Mouse (Mus musculus): ENCODE measurements around the gene Cep57l1. TPM values are rescaled to one million over a fixed set of nuclear protein-coding genes. Genes with fewer than 3 reads are reported as not detected.

The Cep57l1 gene
- total and polyA plus RNA-seq, 3 experiments: 16.7 to 19.2 TPM; not detected in 1

GRCm38 (mm10) chr10:41677396-41677795, 132.3 kb downstream of the Cep57l1 start:
- Histone ChIP-seq H3K9me3 (replicated peaks; ENCODE audit: insufficient read depth, low read length) (no peaks in the 10 kb centered on the region), H3K4me1 (ENCODE audit: control insufficient read depth in 1 of 2, insufficient read depth in 2 of 2, low read length in 2 of 2) (no peaks in the 10 kb centered on the region), H3K36me3 (ENCODE audit: control insufficient read depth in 1 of 2, insufficient read depth in 2 of 2, low read length in 2 of 2) (no peaks in the 10 kb centered on the region), H3K4me3 (ENCODE audit: control insufficient read depth in 1 of 2, insufficient read depth in 1 of 2, low read depth in 2 of 2, low read length in 2 of 2) (no peak overlapping the region), H3K27me3 (ENCODE audit: control insufficient read depth in 1 of 2, insufficient read depth in 2 of 2, low read length in 2 of 2) (peaks cover 0 to 2% of the 10 kb centered on the region in 2 experiments; a peak in 3 of 4 replicates), H3K9ac (ENCODE audit: control insufficient read depth, low read depth, low read length, poor library complexity, severe bottlenecking) (no peak overlapping the region), H3K27ac (ENCODE audit: control insufficient read depth, low read depth, low read length) (no peak overlapping the region), H3K79me2 (ENCODE audit: control insufficient read depth, insufficient read depth, low read length, poor library complexity) (no peaks in the 10 kb centered on the region)
- DNase-seq (ENCODE audit: low read depth, low spot score): no peak
- no peak for TF ChIP-seq MAZ (IDR thresholded peaks at IDR 0.05; ENCODE audit: low read depth, low read length)
- TF ChIP-seq MXI1 (IDR thresholded peaks at IDR 0.05; ENCODE audit: low read depth, low read length): no peak
- TF ChIP-seq CTCF (IDR thresholded peaks at IDR 0.05 in 2 of 3, conservative IDR thresholded peaks at IDR 0.05 in 1 of 3; ENCODE audit: control insufficient read depth in 1 of 3, insufficient read depth in 1 of 3, low read depth in 2 of 3, low read length in 3 of 3, poor library complexity in 1 of 3, severe bottlenecking in 1 of 3): no peak
- TF ChIP-seq JUND (IDR thresholded peaks at IDR 0.05; ENCODE audit: low read depth, low read length): no peak
- no peak for TF ChIP-seq GATA1 (IDR thresholded peaks at IDR 0.05; ENCODE audit: low read depth, low read length)
- TF ChIP-seq POLR2A (IDR thresholded peaks at IDR 0.05; ENCODE audit: control insufficient read depth in 1 of 2, insufficient read depth in 1 of 2, low read depth in 1 of 2, low read length in 2 of 2, poor library complexity in 1 of 2): no peak
- TF ChIP-seq BHLHE40 (IDR thresholded peaks at IDR 0.05; ENCODE audit: borderline replicate concordance, low read depth, low read length): no peak
- TF ChIP-seq ZKSCAN1 (IDR thresholded peaks at IDR 0.05; ENCODE audit: low read depth, low read length): no peak
- TF ChIP-seq SMC3 (IDR thresholded peaks at IDR 0.05; ENCODE audit: low read depth, low read length): no peak
- TF ChIP-seq NELFE (IDR thresholded peaks at IDR 0.05; ENCODE audit: low read depth, low read length): no peak
- TF ChIP-seq ETS1 (IDR thresholded peaks at IDR 0.05; ENCODE audit: low read depth, low read length): no peak

- Histone ChIP-seq H3K79me2 (ENCODE audit: control insufficient read depth, insufficient read depth, low read length, poor library complexity) (no peaks in the 10 kb centered on the region), H3K27ac (ENCODE audit: control insufficient read depth, low read depth, low read length) (no peak overlapping the region), H3K4me3 (ENCODE audit: control insufficient read depth in 1 of 2, insufficient read depth in 1 of 2, low read depth in 2 of 2, low read length in 2 of 2) (no peak overlapping the region), H3K9ac (ENCODE audit: control insufficient read depth, low read depth, low read length, poor library complexity, severe bottlenecking) (no peak overlapping the region), H3K9me3 (replicated peaks; ENCODE audit: insufficient read depth, low read length) (no peaks in the 10 kb centered on the region), H3K4me1 (ENCODE audit: control insufficient read depth in 1 of 2, insufficient read depth in 2 of 2, low read length in 2 of 2) (no peaks in the 10 kb centered on the region), H3K27me3 (ENCODE audit: control insufficient read depth in 1 of 2, insufficient read depth in 2 of 2, low read length in 2 of 2) (peaks cover 0 to 2% of the 10 kb centered on the region in 2 experiments; a peak in 3 of 4 replicates), H3K36me3 (ENCODE audit: control insufficient read depth in 1 of 2, insufficient read depth in 2 of 2, low read length in 2 of 2) (no peaks in the 10 kb centered on the region)
- no peak for TF ChIP-seq EP300 (IDR thresholded peaks at IDR 0.05; ENCODE audit: low read depth in 1 of 2, low read length in 2 of 2)
- TF ChIP-seq SMC3 (IDR thresholded peaks at IDR 0.05; ENCODE audit: low read depth, low read length): no peak
- TF ChIP-seq CHD1 (IDR thresholded peaks at IDR 0.05; ENCODE audit: low read depth, low read length): no peak
- no peak for TF ChIP-seq TBP (IDR thresholded peaks at IDR 0.05; ENCODE audit: low read depth, low read length)
- TF ChIP-seq BHLHE40 (IDR thresholded peaks at IDR 0.05; ENCODE audit: borderline replicate concordance, low read depth, low read length): no peak
- no peak for TF ChIP-seq NRF1 (IDR thresholded peaks at IDR 0.05; ENCODE audit: insufficient read depth, low read depth, low read length, poor library complexity, severe bottlenecking)
- no peak for TF ChIP-seq CHD2 (IDR thresholded peaks at IDR 0.05; ENCODE audit: low read length)
- no peak for TF ChIP-seq ETS1 (IDR thresholded peaks at IDR 0.05; ENCODE audit: low read depth, low read length)
- TF ChIP-seq MAZ (IDR thresholded peaks at IDR 0.05; ENCODE audit: low read depth, low read length): no peak
- no peak for TF ChIP-seq ZMIZ1 (IDR thresholded peaks at IDR 0.05; ENCODE audit: low read depth, low read length)
- TF ChIP-seq MEF2A (IDR thresholded peaks at IDR 0.05; ENCODE audit: extremely low read depth, insufficient replicate concordance, low read depth, low read length, poor library complexity, severe bottlenecking): no peak
- no peak for TF ChIP-seq POLR2A (IDR thresholded peaks at IDR 0.05; ENCODE audit: control insufficient read depth in 1 of 2, insufficient read depth in 1 of 2, low read depth in 1 of 2, low read length in 2 of 2, poor library complexity in 1 of 2)
- no peak for TF ChIP-seq E2F4 (IDR thresholded peaks at IDR 0.05; ENCODE audit: borderline replicate concordance, low read depth, low read length)
- TF ChIP-seq KAT2A (conservative IDR thresholded peaks at IDR 0.05; ENCODE audit: low read depth, low read length): no peak
- no peak for TF ChIP-seq POLR2AphosphoS2 (IDR thresholded peaks at IDR 0.05; ENCODE audit: low read length)
- TF ChIP-seq USF2 (IDR thresholded peaks at IDR 0.05; ENCODE audit: borderline replicate concordance in 1 of 2, insufficient read depth in 1 of 2, low read depth in 1 of 2, low read length in 2 of 2): no peak
- no peak for DNase-seq (ENCODE audit: low read depth, low spot score)
Observed at GRCm38 (mm10) chr10:41676661-41677061, 133.0 kb downstream of the Cep57l1 start.
